Mouse (Mus musculus): Measurements from ENCODE around the gene Kif1b. TPM values are rescaled to one million over a fixed set of nuclear protein-coding genes. Genes with fewer than 3 reads are reported as not detected.

Gene Kif1b
- polyA plus RNA-seq, 2 experiments, result 3.6 to 4.6 TPM

DNA sequence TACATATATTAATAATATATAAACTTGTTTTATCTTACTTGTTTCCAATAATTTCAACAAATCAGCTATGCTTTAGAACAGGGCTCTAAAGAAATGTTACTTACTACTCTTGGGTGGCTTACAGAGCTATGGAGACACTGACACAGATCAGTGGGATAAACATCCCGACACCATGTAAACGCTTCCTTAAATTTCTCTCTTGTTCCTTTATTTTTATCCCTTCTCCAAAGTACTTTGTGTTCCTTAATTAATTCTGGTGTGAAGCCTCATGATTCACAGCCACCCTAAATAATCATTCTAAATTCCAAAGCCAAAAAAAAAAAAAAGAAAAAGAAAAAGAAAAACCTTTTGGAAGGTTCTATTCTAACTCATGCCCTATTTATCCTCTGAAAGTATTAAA, 42.6 kb downstream of the Kif1b start:
- DNase-seq (ENCODE audit: low read depth in 3 of 3, low spot score in 3 of 3) (no peak), ATAC-seq (ENCODE audit: insufficient read depth) (no peak)
- no peak overlapping the region for H3K4me3 ChIP-seq (ENCODE audit: insufficient read depth in 1 of 2, low read depth in 2 of 2, low read length in 2 of 2)
- no peak overlapping the region for H3K4me2 ChIP-seq (ENCODE audit: low read depth)
- no peaks in the 10 kb centered on the region for H3K9me3 ChIP-seq (ENCODE audit: control insufficient read depth, low read length)
- H3K27me3 ChIP-seq (ENCODE audit: control insufficient read depth, insufficient read depth, low read length), result no peaks in the 10 kb centered on the region
- H3K27ac ChIP-seq, result no peak overlapping the region
- 81% methylated on average over 2 of the region's 2 CpGs for WGBS (ENCODE audit: insufficient replicate concordance)
- H3K9ac ChIP-seq (replicated peaks), result no peak overlapping the region
- H3K4me1 ChIP-seq (replicated peaks; ENCODE audit: control insufficient read depth in 2 of 2, insufficient read depth in 2 of 2, low read length in 1 of 2), result no peaks in the 10 kb centered on the region
- TF ChIP-seq CTCF (IDR thresholded peaks at IDR 0.05; ENCODE audit: low read depth), result no peak
- TF ChIP-seq EP300 (IDR thresholded peaks at IDR 0.05; ENCODE audit: low read depth), result no peak
- no peaks in the 10 kb centered on the region for H3K36me3 ChIP-seq (replicated peaks; ENCODE audit: control insufficient read depth, insufficient read depth, low read depth)

DNA sequence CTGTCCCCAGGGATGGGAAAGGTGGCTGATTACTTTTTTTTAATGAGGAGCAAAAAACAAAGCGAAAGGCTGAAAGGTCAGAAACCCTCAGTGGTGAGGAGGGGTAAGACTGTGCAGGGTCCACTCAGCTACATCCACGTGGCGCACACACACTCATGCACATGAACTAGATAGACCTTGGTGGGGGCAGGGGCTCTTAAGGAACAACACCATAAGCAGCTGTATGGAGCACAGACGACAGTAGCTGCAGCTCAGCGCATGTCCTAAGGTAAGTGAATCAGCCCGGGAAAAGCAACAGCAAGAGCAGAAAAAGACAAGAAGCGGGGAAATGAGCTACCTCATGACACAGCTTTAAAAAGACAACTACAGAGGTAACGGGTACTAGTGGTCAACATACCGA, 44.3 kb downstream of the Kif1b start:
- ATAC-seq (ENCODE audit: insufficient read depth) (no peak), DNase-seq (ENCODE audit: low read depth in 3 of 3, low spot score in 3 of 3) (no peak)
- no peak overlapping the region for H3K4me3 ChIP-seq (ENCODE audit: insufficient read depth in 1 of 2, low read depth in 2 of 2, low read length in 2 of 2)
- WGBS (ENCODE audit: insufficient replicate concordance), result 77% methylated on average over 9 of the region's 9 CpGs
- no peak overlapping the region for H3K9ac ChIP-seq (replicated peaks)
- H3K4me1 ChIP-seq (replicated peaks; ENCODE audit: control insufficient read depth in 2 of 2, insufficient read depth in 2 of 2, low read length in 1 of 2), result no peaks in the 10 kb centered on the region
- H3K27me3 ChIP-seq (ENCODE audit: control insufficient read depth, insufficient read depth, low read length), result no peaks in the 10 kb centered on the region
- no peak overlapping the region for H3K4me2 ChIP-seq (ENCODE audit: low read depth)
- no peak for TF ChIP-seq CTCF (IDR thresholded peaks at IDR 0.05; ENCODE audit: low read depth)
- no peak for TF ChIP-seq EP300 (IDR thresholded peaks at IDR 0.05; ENCODE audit: low read depth)
- H3K36me3 ChIP-seq (replicated peaks; ENCODE audit: control insufficient read depth, insufficient read depth, low read depth), result no peaks in the 10 kb centered on the region
- H3K9me3 ChIP-seq (ENCODE audit: control insufficient read depth, low read length), result no peaks in the 10 kb centered on the region
- no peak overlapping the region for H3K27ac ChIP-seq

DNA sequence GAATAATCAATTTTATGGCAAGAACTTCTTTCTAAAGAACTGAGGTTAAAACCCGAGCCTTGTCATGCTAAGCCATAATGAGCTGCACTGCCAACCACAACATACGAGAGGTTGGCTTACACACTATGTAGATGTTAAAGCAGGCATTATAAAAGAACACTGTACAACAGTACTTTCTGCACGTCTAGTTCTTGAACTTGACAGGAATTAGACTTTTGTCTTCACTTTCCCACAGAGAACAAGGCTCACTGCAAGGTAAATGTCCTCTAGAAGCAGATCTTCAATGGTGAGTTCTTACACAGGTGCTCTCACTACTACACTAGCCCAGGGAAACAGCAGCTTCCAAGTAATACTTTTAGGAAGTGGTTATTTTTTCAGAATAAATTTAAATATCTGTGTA, 46.0 kb downstream of the Kif1b start:
- DNase-seq (ENCODE audit: low read depth in 3 of 3, low spot score in 3 of 3), result no peak
- no peak for ATAC-seq (ENCODE audit: insufficient read depth)
- Histone ChIP-seq H3K36me3 (replicated peaks; ENCODE audit: control insufficient read depth, insufficient read depth, low read depth) (no peaks in the 10 kb centered on the region), H3K9me3 (ENCODE audit: control insufficient read depth, low read length) (no peaks in the 10 kb centered on the region), H3K9ac (replicated peaks) (no peak overlapping the region), H3K27ac (no peak overlapping the region), H3K4me3 (ENCODE audit: insufficient read depth in 1 of 2, low read depth in 2 of 2, low read length in 2 of 2) (no peak overlapping the region), H3K4me1 (replicated peaks; ENCODE audit: control insufficient read depth in 2 of 2, insufficient read depth in 2 of 2, low read length in 1 of 2) (no peaks in the 10 kb centered on the region), H3K4me2 (ENCODE audit: low read depth) (no peak overlapping the region), H3K27me3 (ENCODE audit: control insufficient read depth, insufficient read depth, low read length) (no peaks in the 10 kb centered on the region)
- TF ChIP-seq CTCF (IDR thresholded peaks at IDR 0.05; ENCODE audit: low read depth) (no peak), EP300 (IDR thresholded peaks at IDR 0.05; ENCODE audit: low read depth) (no peak)
- WGBS (ENCODE audit: insufficient replicate concordance), result 49% methylated on average over 3 of the region's 3 CpGs

DNA sequence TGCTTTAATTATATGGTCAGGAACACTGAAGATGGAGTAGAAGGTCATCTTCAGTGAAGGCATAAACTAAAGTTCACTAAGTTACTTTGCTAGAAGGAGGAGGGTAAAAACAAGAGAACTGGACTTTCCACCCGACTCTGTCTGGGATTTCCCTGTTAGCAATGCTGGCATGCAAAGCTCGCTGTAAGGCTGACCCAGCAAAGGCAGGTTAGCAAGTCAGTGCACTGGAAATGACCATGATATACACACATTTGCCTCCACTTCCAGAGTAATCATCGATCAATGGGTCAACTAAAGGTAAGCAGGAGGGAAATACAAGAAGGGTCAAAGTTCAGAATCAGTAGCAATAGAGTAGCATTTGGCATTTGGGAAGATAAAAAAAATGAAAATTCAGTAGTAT, 46.6 kb downstream of the Kif1b start:
- Histone ChIP-seq H3K4me1 (replicated peaks; ENCODE audit: control insufficient read depth in 2 of 2, insufficient read depth in 2 of 2, low read length in 1 of 2) (no peaks in the 10 kb centered on the region), H3K4me2 (ENCODE audit: low read depth) (no peak overlapping the region), H3K4me3 (ENCODE audit: insufficient read depth in 1 of 2, low read depth in 2 of 2, low read length in 2 of 2) (no peak overlapping the region), H3K27me3 (ENCODE audit: control insufficient read depth, insufficient read depth, low read length) (no peaks in the 10 kb centered on the region), H3K9ac (replicated peaks) (no peak overlapping the region), H3K36me3 (replicated peaks; ENCODE audit: control insufficient read depth, insufficient read depth, low read depth) (no peaks in the 10 kb centered on the region), H3K27ac (no peak overlapping the region), H3K9me3 (ENCODE audit: control insufficient read depth, low read length) (no peaks in the 10 kb centered on the region)
- ATAC-seq (ENCODE audit: insufficient read depth) (no peak), DNase-seq (ENCODE audit: low read depth in 3 of 3, low spot score in 3 of 3) (peak in 1 of 3 experiments; percentile 5)
- no peak for TF ChIP-seq CTCF (IDR thresholded peaks at IDR 0.05; ENCODE audit: low read depth)
- TF ChIP-seq EP300 (IDR thresholded peaks at IDR 0.05; ENCODE audit: low read depth), result no peak
- 60% methylated on average over 3 of the region's 3 CpGs for WGBS (ENCODE audit: insufficient replicate concordance)

DNA sequence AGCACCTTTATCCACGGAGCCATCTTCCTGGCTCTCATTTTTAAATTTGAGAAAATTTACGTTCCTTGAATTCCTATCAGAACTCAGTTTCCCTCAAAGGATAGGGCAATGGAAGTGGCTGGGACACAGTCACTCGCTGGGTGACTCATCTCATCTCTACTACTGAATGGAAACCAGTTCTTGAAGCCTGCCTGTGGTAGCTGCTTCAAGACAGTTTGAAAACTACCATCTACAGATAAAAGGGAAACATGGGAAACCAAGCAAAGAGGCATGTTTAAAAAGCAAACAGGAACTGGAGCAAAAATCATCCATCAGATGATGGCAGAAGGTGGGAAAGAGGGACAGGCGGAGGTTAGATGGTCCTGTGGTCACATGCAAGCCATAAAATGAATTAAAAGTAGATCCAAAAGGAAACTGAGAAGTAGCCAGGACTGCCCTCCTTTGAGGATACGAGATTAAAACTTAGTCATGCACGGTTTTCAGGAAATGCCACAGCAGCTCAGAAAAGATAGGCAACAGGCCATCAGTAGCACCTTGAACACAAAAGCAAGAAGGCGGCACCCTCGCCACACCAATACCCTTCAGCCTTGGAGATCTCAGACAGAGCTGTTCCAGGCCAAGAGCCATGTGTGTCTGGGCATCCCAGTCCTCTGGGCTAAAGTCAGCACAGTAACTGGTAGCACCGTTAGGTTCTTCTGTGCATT, 48.0 kb downstream of the Kif1b start:
- Histone ChIP-seq H3K27me3 (ENCODE audit: control insufficient read depth, insufficient read depth, low read length) (no peaks in the 10 kb centered on the region), H3K4me3 (ENCODE audit: insufficient read depth in 1 of 2, low read depth in 2 of 2, low read length in 2 of 2) (no peak overlapping the region), H3K4me1 (replicated peaks; ENCODE audit: control insufficient read depth in 2 of 2, insufficient read depth in 2 of 2, low read length in 1 of 2) (no peaks in the 10 kb centered on the region), H3K9me3 (ENCODE audit: control insufficient read depth, low read length) (no peaks in the 10 kb centered on the region), H3K36me3 (replicated peaks; ENCODE audit: control insufficient read depth, insufficient read depth, low read depth) (no peaks in the 10 kb centered on the region), H3K4me2 (ENCODE audit: low read depth) (no peak overlapping the region), H3K9ac (replicated peaks) (no peak overlapping the region), H3K27ac (no peak overlapping the region)
- DNase-seq (ENCODE audit: low read depth in 3 of 3, low spot score in 3 of 3) (no peak), ATAC-seq (ENCODE audit: insufficient read depth) (no peak)
- TF ChIP-seq CTCF (IDR thresholded peaks at IDR 0.05; ENCODE audit: low read depth), result no peak
- no peak for TF ChIP-seq EP300 (IDR thresholded peaks at IDR 0.05; ENCODE audit: low read depth)
- 56% methylated on average over 9 of the region's 9 CpGs for WGBS (ENCODE audit: insufficient replicate concordance)

Measured in liver, embryonic 14.5 days (tissue).